Mouse (Mus musculus) kidney, postnatal 0 days (tissue): ENCODE results near the gene Ociad1. TPM values are rescaled to one million over a fixed set of nuclear protein-coding genes. Genes with fewer than 3 reads are reported as not detected.

ENCODE experiments used
- ATAC-seq: fragments of 200-750 bp; cut with Nextera tagmentation; replicated peaks from 2 replicates; pipeline ENCODE4 v1.8.0; 2017; ENCODE audit warnings: low read depth, moderate number of reproducible peaks, moderate TSS enrichment, moderate library complexity; ENCODE audit not compliant: low FRiP score
- DNase-seq: peaks from one replicate; pipeline ENCODE4 v3.0.0-alpha.2; 2016; ENCODE audit warnings: low spot score
- H3K27ac ChIP-seq: fragments of 300-500 bp; sonication (generic); 2 replicates; pipeline ENCODE4 v1.5.1; 2014; ENCODE audit warnings: mild to moderate bottlenecking
- H3K27me3 ChIP-seq: fragments of 300-500 bp; sonication (generic); 2 replicates; pipeline ENCODE4 v1.6.1; 2014; ENCODE audit warnings: low read length, mixed read lengths; ENCODE audit not compliant: insufficient read depth
- H3K36me3 ChIP-seq: fragments of 300-500 bp; sonication (generic); 2 replicates; pipeline ENCODE4 v1.6.1; 2014; ENCODE audit warnings: low read length, mixed read lengths; ENCODE audit not compliant: insufficient read depth
- H3K4me1 ChIP-seq: fragments of 300-500 bp; sonication (generic); replicated peaks from 2 replicates; pipeline ENCODE4 v1.6.1; 2014; ENCODE audit warnings: antibody characterized with exemption, low read length, mixed read lengths; ENCODE audit not compliant: insufficient read depth
- H3K4me2 ChIP-seq: fragments of 300-500 bp; sonication (generic); 2 replicates; pipeline ENCODE4 v1.6.1; 2014; ENCODE audit warnings: mild to moderate bottlenecking, low read length, moderate library complexity, mixed read lengths
- H3K4me3 ChIP-seq: fragments of 300-500 bp; sonication (generic); replicated peaks from 2 replicates; pipeline ENCODE4 v1.5.1; 2014; ENCODE audit warnings: low read depth, low read length
- H3K9ac ChIP-seq: fragments of 300-500 bp; sonication (generic); 2 replicates; pipeline ENCODE4 v1.6.1; 2014; ENCODE audit warnings: low read depth, low read length
- H3K9me3 ChIP-seq: fragments of 300-500 bp; sonication (generic); replicated peaks from 2 replicates; pipeline ENCODE4 v1.6.1; 2016; ENCODE audit warnings: low read length, inconsistent platforms, mixed read lengths
- CTCF ChIP-seq: IDR thresholded peaks from 2 replicates; pipeline ENCODE4 v1.5.1; 2016; ENCODE audit warnings: antibody characterized with exemption, low read depth, mild to moderate bottlenecking, moderate library complexity
- WGBS: fragments of 180-500 bp; shearing (Covaris S2); extraction: QIAGEN DNeasy Blood & Tissue Kit; methylation state at CpG from one replicate; pipeline ENCODE4 v1.1.7; 2014; 5-methylcytosine and 5-hydroxymethylcytosine counted together
- polyA plus RNA-seq: library from polyadenylated mRNA; unstranded; fragments of >200 nt; fragmentation: Nextera tagmentation; extraction: Ambion mirVana; gene quantifications from 2 replicates; pipeline ENCODE4 v1.2.1, GENCODE M21; 2015

Gene Ociad1
- polyA plus RNA-seq, 1 experiment from 2014 or later, result 209 TPM

DNA sequence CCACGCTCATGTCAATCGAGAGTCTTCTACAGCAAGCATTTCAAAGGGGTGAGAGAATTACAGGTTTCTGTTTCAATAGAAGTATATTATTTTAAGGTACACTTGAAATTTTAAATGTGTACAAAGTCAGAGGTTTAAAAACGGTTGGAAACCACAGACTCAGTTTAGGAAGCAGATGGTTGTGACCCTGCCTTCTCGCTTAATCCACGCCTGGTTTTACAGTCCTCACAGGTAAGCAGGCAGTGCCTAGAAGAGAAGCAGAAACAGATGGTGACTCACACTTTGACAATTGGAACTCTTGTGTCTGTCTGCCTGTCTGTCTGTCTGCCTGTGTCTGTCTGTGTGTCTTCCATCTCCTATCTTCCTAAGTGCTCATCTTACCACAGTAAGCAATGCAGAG lies 31.0 kb downstream of the Ociad1 start:
- H3K9ac ChIP-seq, result no peak overlapping the region
- H3K4me1 ChIP-seq, result no peaks in the 10 kb centered on the region
- no peak overlapping the region for H3K27ac ChIP-seq
- H3K27me3 ChIP-seq, result no peaks in the 10 kb centered on the region
- no peak for ATAC-seq
- H3K36me3 ChIP-seq, result no peaks in the 10 kb centered on the region
- no peak for TF ChIP-seq CTCF
- H3K4me3 ChIP-seq, result no peak overlapping the region
- no peaks in the 10 kb centered on the region for H3K9me3 ChIP-seq
- H3K4me2 ChIP-seq, result no peak overlapping the region
- no peak for DNase-seq
- WGBS, result 70% methylated on average over 5 of the region's 5 CpGs

DNA sequence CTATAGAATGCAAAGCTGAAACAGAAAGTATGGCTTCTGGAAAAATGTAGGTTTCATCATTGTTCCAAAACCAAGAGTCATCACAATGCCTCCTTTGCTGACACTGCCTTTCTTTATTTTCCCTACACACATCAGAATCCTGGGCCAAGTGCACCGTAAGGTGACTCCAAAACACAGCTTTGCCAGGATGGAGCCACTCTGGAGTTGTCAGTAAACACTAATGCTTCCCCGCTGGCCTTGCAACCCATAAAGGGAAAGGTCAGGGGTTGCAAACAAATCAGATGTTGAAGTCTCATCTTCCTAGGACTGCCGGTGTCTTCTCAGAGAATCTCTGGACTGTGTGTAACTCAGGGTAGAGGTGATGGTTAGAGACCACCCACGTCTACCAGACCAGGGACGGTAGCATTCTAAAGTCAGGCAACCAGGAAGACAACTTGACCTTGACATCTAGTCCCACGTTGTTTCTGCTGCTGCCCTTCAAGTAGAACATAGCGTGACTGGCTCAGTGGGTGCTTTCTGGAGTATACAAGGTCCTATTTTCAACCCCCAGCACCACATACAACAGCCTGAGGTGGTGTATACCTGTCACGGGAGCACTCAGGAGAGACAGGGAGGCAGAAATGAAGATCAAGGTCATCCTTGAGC lies 32.1 kb downstream of the Ociad1 start:
- no peaks in the 10 kb centered on the region for H3K4me1 ChIP-seq
- H3K27me3 ChIP-seq, result no peaks in the 10 kb centered on the region
- ATAC-seq (no peak), DNase-seq (no peak)
- WGBS, result 52% methylated on average over 8 of the region's 8 CpGs
- H3K9ac ChIP-seq, result no peak overlapping the region
- no peak overlapping the region for H3K4me2 ChIP-seq
- no peak overlapping the region for H3K4me3 ChIP-seq
- TF ChIP-seq CTCF, result no peak
- H3K36me3 ChIP-seq, result no peaks in the 10 kb centered on the region
- no peak overlapping the region for H3K27ac ChIP-seq
- no peaks in the 10 kb centered on the region for H3K9me3 ChIP-seq

DNA sequence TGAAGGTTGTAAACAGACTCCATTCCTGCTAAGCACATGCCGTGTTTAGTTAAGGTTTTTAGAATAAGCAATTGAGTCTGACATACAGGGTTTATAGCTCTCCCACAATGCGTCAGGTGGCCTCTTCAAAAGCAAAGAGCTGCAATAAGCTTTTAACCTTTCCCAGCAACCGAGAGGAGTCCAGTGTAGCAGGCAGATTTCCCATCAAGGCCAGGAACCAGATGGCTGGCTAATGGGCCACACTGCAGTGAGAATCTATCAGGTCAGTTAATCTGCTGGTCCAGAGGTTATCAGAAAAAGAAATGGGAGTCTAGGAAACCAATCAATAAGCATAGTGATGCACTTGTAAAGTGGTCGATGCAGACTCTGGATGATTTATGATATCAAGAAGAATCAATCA lies 38.4 kb downstream of the Ociad1 start:
- H3K9me3 ChIP-seq, result no peaks in the 10 kb centered on the region
- no peak overlapping the region for H3K27ac ChIP-seq
- WGBS, result 29% methylated on average over 4 of the region's 4 CpGs
- TF ChIP-seq CTCF, result no peak
- H3K36me3 ChIP-seq, result no peaks in the 10 kb centered on the region
- H3K4me1 ChIP-seq, result no peaks in the 10 kb centered on the region
- H3K27me3 ChIP-seq, result no peaks in the 10 kb centered on the region
- peak; percentile 30 for DNase-seq
- no peak overlapping the region for H3K9ac ChIP-seq
- no peak for ATAC-seq
- no peak overlapping the region for H3K4me3 ChIP-seq
- H3K4me2 ChIP-seq, result no peak overlapping the region

DNA sequence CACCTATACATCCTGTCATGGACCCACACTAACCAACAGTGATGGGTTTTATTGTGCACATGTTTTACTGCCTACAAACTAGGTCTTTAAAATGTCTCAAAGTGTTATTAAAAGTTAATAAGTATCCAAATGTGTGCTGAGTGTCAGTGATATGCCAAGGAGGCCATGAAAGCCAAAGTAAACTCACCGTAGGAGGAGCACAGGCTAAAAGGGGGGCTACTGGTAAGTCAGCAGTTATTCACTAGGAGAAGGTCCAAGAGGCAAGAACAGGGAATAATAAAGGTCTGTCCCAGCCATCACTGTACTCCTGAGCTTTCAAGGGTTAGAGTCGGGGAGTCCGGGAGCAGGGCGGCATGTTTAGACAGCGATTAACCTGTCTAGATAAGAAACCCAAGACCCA lies 43.9 kb downstream of the Ociad1 start:
- ATAC-seq, result no peak
- H3K4me2 ChIP-seq, result no peak overlapping the region

DNA sequence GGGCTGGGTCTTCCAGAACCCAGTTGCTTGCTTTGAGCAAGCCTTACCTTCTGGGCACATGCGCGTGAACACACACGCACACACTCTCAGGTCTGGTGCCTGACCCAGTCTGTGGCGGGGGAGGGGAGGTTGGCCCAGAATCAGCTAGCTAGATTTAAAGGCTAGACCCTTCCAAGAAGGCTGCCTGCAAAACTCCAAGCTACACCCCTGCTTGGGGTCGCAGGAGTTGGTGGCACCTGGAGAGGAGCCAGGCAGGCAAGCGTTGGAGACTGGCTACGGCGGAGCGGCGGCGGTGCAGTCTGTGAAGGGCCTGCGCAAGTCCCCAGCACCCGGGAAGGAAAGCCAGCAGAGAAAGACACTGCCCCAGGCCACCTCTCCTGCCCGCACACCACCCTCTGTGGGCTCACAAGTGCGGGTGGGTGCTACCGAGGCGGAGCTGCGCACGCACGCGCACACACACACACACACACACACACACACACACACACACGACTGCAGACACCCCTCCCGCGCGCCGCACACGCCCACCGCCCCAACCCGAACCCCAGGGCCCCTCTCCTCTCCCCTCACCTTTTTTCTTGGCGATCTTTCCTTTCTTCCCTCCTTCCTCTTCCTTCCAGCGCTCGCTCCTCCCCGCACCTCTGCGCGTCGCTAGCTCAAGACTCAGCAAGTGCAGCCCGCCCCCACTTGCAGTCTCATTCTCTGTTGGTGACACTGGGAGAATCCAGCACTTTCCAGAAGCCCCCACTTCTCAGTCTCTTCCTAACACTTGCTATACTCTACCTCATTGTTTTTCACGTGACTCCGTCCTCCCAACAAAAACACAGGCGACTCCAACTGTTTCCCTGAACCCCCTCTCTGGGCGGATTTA lies 45.6 kb downstream of the Ociad1 start:
- peak overlapping the region; percentile 58 for H3K9ac ChIP-seq
- H3K4me2 ChIP-seq, result peak overlapping the region; percentile 95
- no peaks in the 10 kb centered on the region for H3K36me3 ChIP-seq
- H3K4me1 ChIP-seq, result no peaks in the 10 kb centered on the region
- H3K4me3 ChIP-seq, result peak overlapping the region; percentile 54
- H3K9me3 ChIP-seq, result no peaks in the 10 kb centered on the region
- no peak overlapping the region for H3K27ac ChIP-seq
- 0 out of 2 replicates have a peak, but pooled peaks have one; percentile 31 for ATAC-seq
- peak; percentile 46 for DNase-seq
- WGBS, result 5% methylated on average over 36 of the region's 41 CpGs
- H3K27me3 ChIP-seq, result no peaks in the 10 kb centered on the region
- TF ChIP-seq CTCF, result no peak

More for the DNA sequence above, 43.9 kb downstream of the Ociad1 start:
- 26% methylated on average over 5 of the region's 5 CpGs for WGBS
- Histone ChIP-seq H3K9me3 (no peaks in the 10 kb centered on the region), H3K4me3 (no peak overlapping the region), H3K27me3 (no peaks in the 10 kb centered on the region), H3K27ac (no peak overlapping the region), H3K9ac (no peak overlapping the region), H3K4me1 (no peaks in the 10 kb centered on the region), H3K36me3 (no peaks in the 10 kb centered on the region)
- no peak for DNase-seq
- TF ChIP-seq CTCF, result no peak

DNA sequence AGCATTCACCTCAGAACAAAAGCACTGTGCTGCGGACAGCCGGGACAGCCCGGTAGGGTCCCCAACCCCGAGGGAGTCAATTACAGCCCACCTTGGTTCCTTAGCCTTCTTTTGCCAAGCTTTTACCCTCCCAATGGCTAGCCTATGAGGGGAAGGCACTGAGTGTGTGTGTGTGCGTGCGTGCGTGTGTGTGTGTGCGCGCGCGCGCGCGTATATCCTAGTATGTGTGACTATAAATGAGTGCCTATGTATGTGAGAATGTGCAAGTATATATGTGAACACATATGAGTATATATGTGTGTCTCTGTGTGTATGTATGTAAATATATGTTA lies 46.2 kb downstream of the Ociad1 start:
- no peak for ATAC-seq
- no peaks in the 10 kb centered on the region for H3K9me3 ChIP-seq
- DNase-seq, result no peak
- H3K36me3 ChIP-seq, result no peaks in the 10 kb centered on the region
- WGBS, result 53% methylated on average over 14 of the region's 14 CpGs
- H3K4me1 ChIP-seq, result no peaks in the 10 kb centered on the region
- no peak overlapping the region for H3K27ac ChIP-seq
- no peaks in the 10 kb centered on the region for H3K27me3 ChIP-seq
- H3K4me2 ChIP-seq, result peak overlapping the region; percentile 95
- H3K4me3 ChIP-seq, result peak overlapping the region; percentile 54
- H3K9ac ChIP-seq, result peak overlapping the region; percentile 58
- TF ChIP-seq CTCF, result no peak
